Mouse (Mus musculus) midbrain, embryonic 14.5 days (tissue): ENCODE results near the gene Dab1. TPM values are rescaled to one million over a fixed set of nuclear protein-coding genes. Genes with fewer than 3 reads are reported as not detected.
A peak's percentile ranks its signal among the peaks of the same experiment; 100 is the strongest.

Experiments used
- ATAC-seq: fragments of 200-750 bp; cut with Nextera tagmentation; 2 replicates; pipeline ENCODE4 v1.8.0; 2017; ENCODE audit warnings: moderate number of reproducible peaks, moderate library complexity; ENCODE audit not compliant: low FRiP score, low TSS enrichment
- DNase-seq: peaks from one replicate; pipeline ENCODE4 v3.0.0-alpha.2; 2015
- H3K27ac ChIP-seq: fragments of 300-500 bp; sonication (generic); replicated peaks from 2 replicates; pipeline ENCODE4 v1.5.1; 2014; ENCODE audit warnings: mild to moderate bottlenecking, low read depth, low read length, moderate library complexity
- H3K27me3 ChIP-seq: fragments of 300-500 bp; sonication (generic); 2 replicates; pipeline ENCODE4 v1.6.1; 2014; ENCODE audit warnings: low read length, control low read depth, mixed read lengths; ENCODE audit not compliant: control insufficient read depth, insufficient read depth
- H3K36me3 ChIP-seq: fragments of 300-500 bp; sonication (generic); 2 replicates; pipeline ENCODE4 v1.6.1; 2014; ENCODE audit warnings: low read length, control low read depth; ENCODE audit not compliant: control insufficient read depth, insufficient read depth
- H3K4me1 ChIP-seq: fragments of 300-500 bp; sonication (generic); 2 replicates; pipeline ENCODE4 v1.6.1; 2014; ENCODE audit warnings: mild to moderate bottlenecking, antibody characterized with exemption, low read length, control low read depth; ENCODE audit not compliant: control insufficient read depth, insufficient read depth
- H3K4me2 ChIP-seq: fragments of 300-500 bp; sonication (generic); 2 replicates; pipeline ENCODE4 v1.6.1; 2014; ENCODE audit warnings: mild to moderate bottlenecking, low read length, moderate library complexity
- H3K4me3 ChIP-seq: fragments of 300-500 bp; sonication (generic); replicated peaks from 2 replicates; pipeline ENCODE4 v1.5.1; 2014; ENCODE audit warnings: low read depth, low read length
- H3K9ac ChIP-seq: fragments of 300-500 bp; sonication (generic); replicated peaks from 2 replicates; pipeline ENCODE4 v1.6.1; 2014; ENCODE audit warnings: mild to moderate bottlenecking, low read length, moderate library complexity
- H3K9me3 ChIP-seq: fragments of 300-500 bp; sonication (generic); 2 replicates; pipeline ENCODE4 v1.6.1; 2016; ENCODE audit warnings: low read length, control low read depth, mixed read lengths; ENCODE audit not compliant: control insufficient read depth
- WGBS: fragments of 180-500 bp; shearing (Covaris S2); extraction: QIAGEN DNeasy Blood & Tissue Kit; methylation state at CpG from one replicate; pipeline ENCODE4 v1.1.7; 2014; 5-methylcytosine and 5-hydroxymethylcytosine counted together
- polyA plus RNA-seq: library from polyadenylated mRNA; unstranded; fragments of >200 nt; fragmentation: Nextera tagmentation; extraction: Ambion mirVana; gene quantifications from 2 replicates; pipeline ENCODE4 v1.2.1, GENCODE M21; 2014

The Dab1 gene
- polyA plus RNA-seq, 1 experiment from 2014 or later = 146 TPM

- no peak for ATAC-seq
- 0 out of 2 replicates have a peak overlapping the region, but pooled peaks have one; percentile 1 for H3K27ac ChIP-seq
Measured at GRCm38 (mm10) chr4:104384704-104385103, 765.5 kb downstream of the Dab1 start.

GRCm38 (mm10) chr4:104385272-104385671, 766.1 kb downstream of the Dab1 start:
- WGBS = 31% methylated on average over 5 of the region's 5 CpGs
- no peak overlapping the region for H3K9ac ChIP-seq
- H3K4me3 ChIP-seq = no peak overlapping the region
- DNase-seq = no peak
- H3K36me3 ChIP-seq = no peaks in the 10 kb centered on the region
- no peak overlapping the region for H3K4me2 ChIP-seq
- H3K9me3 ChIP-seq = no peaks in the 10 kb centered on the region
- no peaks in the 10 kb centered on the region for H3K27me3 ChIP-seq
- no peak overlapping the region for H3K27ac ChIP-seq
- H3K4me1 ChIP-seq = peaks cover 18% of the 10 kb centered on the region
- ATAC-seq = no peak

More at GRCm38 (mm10) chr4:104384704-104385103, 765.5 kb downstream of the Dab1 start:
- Histone ChIP-seq H3K36me3 (no peaks in the 10 kb centered on the region), H3K4me1 (peaks cover 18% of the 10 kb centered on the region), H3K27me3 (no peaks in the 10 kb centered on the region), H3K4me2 (no peak overlapping the region), H3K9me3 (no peaks in the 10 kb centered on the region), H3K9ac (no peak overlapping the region), H3K4me3 (no peak overlapping the region)
- WGBS = 52% methylated on average over 7 of the region's 7 CpGs
- peak; percentile 51 for DNase-seq

- H3K4me3 ChIP-seq = no peak overlapping the region
- 83% methylated on average over 3 of the region's 3 CpGs for WGBS
- no peak for ATAC-seq
- H3K4me1 ChIP-seq = peaks cover 4% of the 10 kb centered on the region; the same call in 1 of the 2 replicates
- no peak overlapping the region for H3K27ac ChIP-seq
- no peak overlapping the region for H3K9ac ChIP-seq
- no peak overlapping the region for H3K4me2 ChIP-seq
- H3K27me3 ChIP-seq = no peaks in the 10 kb centered on the region
- no peaks in the 10 kb centered on the region for H3K36me3 ChIP-seq
- no peaks in the 10 kb centered on the region for H3K9me3 ChIP-seq
- no peak for DNase-seq
Measured at GRCm38 (mm10) chr4:104395515-104395914, 776.4 kb downstream of the Dab1 start.

- H3K36me3 ChIP-seq = no peaks in the 10 kb centered on the region
- WGBS = 87% methylated on average over 5 of the region's 5 CpGs
- H3K4me2 ChIP-seq = no peak overlapping the region
- H3K9ac ChIP-seq = no peak overlapping the region
- H3K4me3 ChIP-seq = no peak overlapping the region
- no peak for DNase-seq
- H3K27ac ChIP-seq = no peak overlapping the region
- no peaks in the 10 kb centered on the region for H3K27me3 ChIP-seq
- peaks cover 8% of the 10 kb centered on the region; the same call in 1 of the 2 replicates for H3K4me1 ChIP-seq
- ATAC-seq = no peak
- H3K9me3 ChIP-seq = no peaks in the 10 kb centered on the region
Measured at GRCm38 (mm10) chr4:104396095-104396494, 776.9 kb downstream of the Dab1 start.

GRCm38 (mm10) chr4:104399106-104399730, 780.1 kb downstream of the Dab1 start:
- Histone ChIP-seq H3K27ac (peak overlapping the region; percentile 2), H3K9me3 (no peaks in the 10 kb centered on the region), H3K4me2 (peak overlapping the region; percentile 13; the same call in 1 of the 2 replicates), H3K36me3 (no peaks in the 10 kb centered on the region), H3K27me3 (no peaks in the 10 kb centered on the region), H3K4me3 (no peak overlapping the region), H3K9ac (no peak overlapping the region), H3K4me1 (peaks cover 8% of the 10 kb centered on the region; the same call in 1 of the 2 replicates)
- ATAC-seq (no peak), DNase-seq (peak; percentile 63)
- 26% methylated on average over 9 of the region's 9 CpGs for WGBS

- no peak overlapping the region for H3K27ac ChIP-seq
- 91% methylated on average over 5 of the region's 5 CpGs for WGBS
- H3K9ac ChIP-seq = no peak overlapping the region
- H3K36me3 ChIP-seq = no peaks in the 10 kb centered on the region
- DNase-seq (no peak), ATAC-seq (no peak)
- no peaks in the 10 kb centered on the region for H3K27me3 ChIP-seq
- H3K4me1 ChIP-seq = peaks cover 11% of the 10 kb centered on the region; the same call in 1 of the 2 replicates
- no peak overlapping the region for H3K4me3 ChIP-seq
- H3K4me2 ChIP-seq = no peak overlapping the region
- H3K9me3 ChIP-seq = no peaks in the 10 kb centered on the region
Measured at GRCm38 (mm10) chr4:104404099-104404498, 784.9 kb downstream of the Dab1 start.

GRCm38 (mm10) chr4:104410922-104411321, 791.8 kb downstream of the Dab1 start:
- ATAC-seq = no peak
- no peak overlapping the region for H3K9ac ChIP-seq
- H3K4me2 ChIP-seq = no peak overlapping the region
- no peak overlapping the region for H3K27ac ChIP-seq
- no peaks in the 10 kb centered on the region for H3K36me3 ChIP-seq
- H3K4me3 ChIP-seq = no peak overlapping the region
- H3K9me3 ChIP-seq = no peaks in the 10 kb centered on the region
- DNase-seq = no peak
- H3K27me3 ChIP-seq = no peaks in the 10 kb centered on the region
- WGBS = 92% methylated on average over 6 of the region's 6 CpGs
- H3K4me1 ChIP-seq = 0 out of 2 replicates have a peak, but pooled peaks cover 3% of the 10 kb centered on the region

GRCm38 (mm10) chr4:104415482-104415881, 796.3 kb downstream of the Dab1 start:
- H3K36me3 ChIP-seq = no peaks in the 10 kb centered on the region
- H3K27ac ChIP-seq = no peak overlapping the region
- ATAC-seq (no peak), DNase-seq (no peak)
- H3K4me2 ChIP-seq = no peak overlapping the region
- H3K4me1 ChIP-seq = no peaks in the 10 kb centered on the region
- no peaks in the 10 kb centered on the region for H3K27me3 ChIP-seq
- H3K9me3 ChIP-seq = no peaks in the 10 kb centered on the region
- 54% methylated on average over 2 of the region's 2 CpGs for WGBS
- H3K9ac ChIP-seq = no peak overlapping the region
- no peak overlapping the region for H3K4me3 ChIP-seq

- Histone ChIP-seq H3K36me3 (no peaks in the 10 kb centered on the region), H3K4me1 (no peaks in the 10 kb centered on the region), H3K4me2 (no peak overlapping the region), H3K27me3 (no peaks in the 10 kb centered on the region), H3K27ac (no peak overlapping the region), H3K9ac (no peak overlapping the region), H3K4me3 (no peak overlapping the region), H3K9me3 (no peaks in the 10 kb centered on the region)
- WGBS = 99% methylated on average over 2 of the region's 2 CpGs
- no peak for ATAC-seq
- DNase-seq = no peak
Measured at GRCm38 (mm10) chr4:104418354-104418753, 799.2 kb downstream of the Dab1 start.
